Mouse (Mus musculus): Measurements from ENCODE around the gene Masp2. TPM values are rescaled to one million over a fixed set of nuclear protein-coding genes. Genes with fewer than 3 reads are reported as not detected.
A peak's percentile ranks its signal among the peaks of the same experiment; 100 is the strongest.

The Masp2 gene
- polyA plus RNA-seq (2014; fragmentation: Nextera tagmentation; extraction: Ambion mirVana): 0.16 TPM in 1 of 2 replicates, not detected in the other

- Histone ChIP-seq H3K4me3 (ENCODE audit: low read depth, low read length) (no peak within 1 kb of the TSS), H3K27me3 (ENCODE audit: control insufficient read depth, insufficient read depth, low read length) (no peaks in the 10 kb centered on the region), H3K4me2 (ENCODE audit: low read depth, severe bottlenecking) (no peak within 1 kb of the TSS), H3K27ac (replicated peaks; ENCODE audit: low read depth, low read length) (no peak within 1 kb of the TSS), H3K9me3 (ENCODE audit: control insufficient read depth, low read length) (no peaks in the 10 kb centered on the region), H3K9ac (ENCODE audit: low read length) (no peak within 1 kb of the TSS), H3K4me1 (ENCODE audit: control insufficient read depth, insufficient read depth, low read length) (no peaks in the 10 kb centered on the region), H3K36me3 (ENCODE audit: control insufficient read depth, insufficient read depth, low read length) (peaks cover 5% of the 10 kb centered on the region; the same call in 1 of the 2 replicates)
- no peak for ATAC-seq (ENCODE audit: insufficient number of reproducible peaks, low FRiP score, low TSS enrichment, low read depth)
- DNase-seq (ENCODE audit: low spot score): no peak
- 89% methylated on average over 14 of the region's 14 CpGs for WGBS
These were observed at the start of gene Masp2 for GRCm38 (mm10) chr4:148602357-148603120. Masp2 (plus strand) TSS chr4:148602554.

GRCm38 (mm10) chr4:148557766-148558165 is 44.6 kb upstream of the Masp2 start:
- ATAC-seq (ENCODE audit: insufficient number of reproducible peaks, low FRiP score, low TSS enrichment, low read depth): no peak
- Histone ChIP-seq H3K27ac (replicated peaks; ENCODE audit: low read depth, low read length) (peak overlapping the region; percentile 69), H3K9me3 (ENCODE audit: control insufficient read depth, low read length) (no peaks in the 10 kb centered on the region), H3K27me3 (ENCODE audit: control insufficient read depth, insufficient read depth, low read length) (no peaks in the 10 kb centered on the region), H3K4me2 (ENCODE audit: low read depth, severe bottlenecking) (peak overlapping the region; percentile 71), H3K9ac (ENCODE audit: low read length) (peak overlapping the region; percentile 98), H3K4me1 (ENCODE audit: control insufficient read depth, insufficient read depth, low read length) (no peaks in the 10 kb centered on the region), H3K4me3 (ENCODE audit: low read depth, low read length) (peak overlapping the region; percentile 92), H3K36me3 (ENCODE audit: control insufficient read depth, insufficient read depth, low read length) (peaks cover 25% of the 10 kb centered on the region)
- WGBS: 33% methylated on average over 6 of the region's 6 CpGs
- DNase-seq (ENCODE audit: low spot score): no peak

GRCm38 (mm10) chr4:148558297-148559000 is 43.9 kb upstream of the Masp2 start, which contains the start of gene Exosc10:
Exosc10 (plus strand) TSS chr4:148558429.
- DNase-seq (ENCODE audit: low spot score) (peak; percentile 92), ATAC-seq (ENCODE audit: insufficient number of reproducible peaks, low FRiP score, low TSS enrichment, low read depth) (peak; percentile 84; the same call in 1 of the 2 replicates)
- Histone ChIP-seq H3K9me3 (ENCODE audit: control insufficient read depth, low read length) (no peaks in the 10 kb centered on the region), H3K4me1 (ENCODE audit: control insufficient read depth, insufficient read depth, low read length) (no peaks in the 10 kb centered on the region), H3K4me2 (ENCODE audit: low read depth, severe bottlenecking) (peak within 1 kb of the TSS; percentile 71), H3K27ac (replicated peaks; ENCODE audit: low read depth, low read length) (peak within 1 kb of the TSS; percentile 91), H3K36me3 (ENCODE audit: control insufficient read depth, insufficient read depth, low read length) (peaks cover 25% of the 10 kb centered on the region), H3K27me3 (ENCODE audit: control insufficient read depth, insufficient read depth, low read length) (no peaks in the 10 kb centered on the region), H3K9ac (ENCODE audit: low read length) (peak within 1 kb of the TSS; percentile 98), H3K4me3 (ENCODE audit: low read depth, low read length) (peak within 1 kb of the TSS; percentile 92)
- under 1% methylated on average over 63 of the region's 63 CpGs for WGBS

GRCm38 (mm10) chr4:148562676-148563075 is 39.7 kb upstream of the Masp2 start:
- Histone ChIP-seq H3K4me1 (ENCODE audit: control insufficient read depth, insufficient read depth, low read length) (no peaks in the 10 kb centered on the region), H3K4me3 (ENCODE audit: low read depth, low read length) (no peak overlapping the region), H3K27me3 (ENCODE audit: control insufficient read depth, insufficient read depth, low read length) (no peaks in the 10 kb centered on the region), H3K9ac (ENCODE audit: low read length) (no peak overlapping the region), H3K9me3 (ENCODE audit: control insufficient read depth, low read length) (no peaks in the 10 kb centered on the region), H3K27ac (replicated peaks; ENCODE audit: low read depth, low read length) (no peak overlapping the region), H3K4me2 (ENCODE audit: low read depth, severe bottlenecking) (no peak overlapping the region), H3K36me3 (ENCODE audit: control insufficient read depth, insufficient read depth, low read length) (peaks cover 48% of the 10 kb centered on the region)
- ATAC-seq (ENCODE audit: insufficient number of reproducible peaks, low FRiP score, low TSS enrichment, low read depth): no peak
- no peak for DNase-seq (ENCODE audit: low spot score)
- WGBS: 89% methylated on average over 17 of the region's 17 CpGs

DNA sequence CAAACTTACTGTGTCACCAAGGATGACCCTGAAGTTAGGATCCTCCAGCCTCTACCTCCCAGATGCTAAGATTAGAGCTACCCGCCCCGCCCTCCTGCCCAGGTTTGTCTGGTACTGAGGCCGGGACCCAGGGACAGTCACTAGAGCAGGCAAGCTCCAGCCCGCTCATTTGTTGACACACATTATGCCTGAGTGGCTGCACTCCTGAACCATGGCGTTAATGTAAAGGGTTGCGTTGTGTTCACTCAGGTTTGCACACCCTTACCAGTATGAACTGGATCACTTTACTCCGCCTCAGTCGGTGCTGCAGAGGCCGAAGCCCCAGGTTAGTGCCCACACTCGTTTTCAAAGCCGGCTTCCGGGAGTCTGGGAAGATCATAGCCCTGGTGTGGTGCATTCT is 38.8 kb upstream of the Masp2 start:
- H3K4me1 ChIP-seq (ENCODE audit: control insufficient read depth, insufficient read depth, low read length): no peaks in the 10 kb centered on the region
- H3K9ac ChIP-seq (ENCODE audit: low read length): no peak overlapping the region
- DNase-seq (ENCODE audit: low spot score) (no peak), ATAC-seq (ENCODE audit: insufficient number of reproducible peaks, low FRiP score, low TSS enrichment, low read depth) (no peak)
- no peaks in the 10 kb centered on the region for H3K9me3 ChIP-seq (ENCODE audit: control insufficient read depth, low read length)
- H3K27ac ChIP-seq (replicated peaks; ENCODE audit: low read depth, low read length): no peak overlapping the region
- H3K36me3 ChIP-seq (ENCODE audit: control insufficient read depth, insufficient read depth, low read length): peaks cover 56% of the 10 kb centered on the region
- no peak overlapping the region for H3K4me3 ChIP-seq (ENCODE audit: low read depth, low read length)
- H3K4me2 ChIP-seq (ENCODE audit: low read depth, severe bottlenecking): no peak overlapping the region
- H3K27me3 ChIP-seq (ENCODE audit: control insufficient read depth, insufficient read depth, low read length): no peaks in the 10 kb centered on the region
- 94% methylated on average over 12 of the region's 12 CpGs for WGBS

- Histone ChIP-seq H3K27me3 (ENCODE audit: control insufficient read depth, insufficient read depth, low read length) (no peaks in the 10 kb centered on the region), H3K36me3 (ENCODE audit: control insufficient read depth, insufficient read depth, low read length) (peaks cover 53% of the 10 kb centered on the region), H3K9me3 (ENCODE audit: control insufficient read depth, low read length) (no peaks in the 10 kb centered on the region), H3K4me3 (ENCODE audit: low read depth, low read length) (no peak overlapping the region), H3K9ac (ENCODE audit: low read length) (no peak overlapping the region), H3K4me1 (ENCODE audit: control insufficient read depth, insufficient read depth, low read length) (no peaks in the 10 kb centered on the region), H3K4me2 (ENCODE audit: low read depth, severe bottlenecking) (no peak overlapping the region), H3K27ac (replicated peaks; ENCODE audit: low read depth, low read length) (no peak overlapping the region)
- 95% methylated on average over 10 of the region's 10 CpGs for WGBS
- ATAC-seq (ENCODE audit: insufficient number of reproducible peaks, low FRiP score, low TSS enrichment, low read depth): no peak
- DNase-seq (ENCODE audit: low spot score): no peak
These were observed 32.2 kb upstream of the Masp2 start for GRCm38 (mm10) chr4:148570138-148570537.

GRCm38 (mm10) chr4:148570693-148571295 is 31.6 kb upstream of the Masp2 start:
- WGBS: 95% methylated on average over 9 of the region's 9 CpGs

GRCm38 (mm10) chr4:148573222-148573621 is 29.1 kb upstream of the Masp2 start:
- Histone ChIP-seq H3K4me3 (ENCODE audit: low read depth, low read length) (no peak overlapping the region), H3K27ac (replicated peaks; ENCODE audit: low read depth, low read length) (no peak overlapping the region), H3K36me3 (ENCODE audit: control insufficient read depth, insufficient read depth, low read length) (peaks cover 55% of the 10 kb centered on the region), H3K4me1 (ENCODE audit: control insufficient read depth, insufficient read depth, low read length) (no peaks in the 10 kb centered on the region), H3K9me3 (ENCODE audit: control insufficient read depth, low read length) (no peaks in the 10 kb centered on the region), H3K27me3 (ENCODE audit: control insufficient read depth, insufficient read depth, low read length) (no peaks in the 10 kb centered on the region), H3K4me2 (ENCODE audit: low read depth, severe bottlenecking) (no peak overlapping the region), H3K9ac (ENCODE audit: low read length) (no peak overlapping the region)
- 91% methylated on average over 7 of the region's 7 CpGs for WGBS
- no peak for DNase-seq (ENCODE audit: low spot score)
- no peak for ATAC-seq (ENCODE audit: insufficient number of reproducible peaks, low FRiP score, low TSS enrichment, low read depth)

More at GRCm38 (mm10) chr4:148570693-148571295, 31.6 kb upstream of the Masp2 start:
- H3K36me3 ChIP-seq (ENCODE audit: control insufficient read depth, insufficient read depth, low read length): peaks cover 52% of the 10 kb centered on the region
- H3K4me2 ChIP-seq (ENCODE audit: low read depth, severe bottlenecking): no peak overlapping the region
- no peaks in the 10 kb centered on the region for H3K27me3 ChIP-seq (ENCODE audit: control insufficient read depth, insufficient read depth, low read length)
- no peaks in the 10 kb centered on the region for H3K4me1 ChIP-seq (ENCODE audit: control insufficient read depth, insufficient read depth, low read length)
- no peaks in the 10 kb centered on the region for H3K9me3 ChIP-seq (ENCODE audit: control insufficient read depth, low read length)
- DNase-seq (ENCODE audit: low spot score) (no peak), ATAC-seq (ENCODE audit: insufficient number of reproducible peaks, low FRiP score, low TSS enrichment, low read depth) (no peak)
- no peak overlapping the region for H3K27ac ChIP-seq (replicated peaks; ENCODE audit: low read depth, low read length)
- no peak overlapping the region for H3K9ac ChIP-seq (ENCODE audit: low read length)
- H3K4me3 ChIP-seq (ENCODE audit: low read depth, low read length): no peak overlapping the region
